Mouse (Mus musculus): Measurements from ENCODE around the gene Ubqln4. TPM values are rescaled to one million over a fixed set of nuclear protein-coding genes. Genes with fewer than 3 reads are reported as not detected.
A peak's percentile ranks its signal among the peaks of the same experiment; 100 is the strongest.

Ubqln4 gene
- polyA plus RNA-seq, 1 experiment from 2014 or later = 47.6 TPM

GRCm38 (mm10) chr3:88555069-88555605 is 1.6 kb downstream of the Ubqln4 start:
- no peak overlapping the region; the same call in 1 of the 2 replicates for H3K4me2 ChIP-seq (replicated peaks)
- no peaks in the 10 kb centered on the region for H3K9me3 ChIP-seq (replicated peaks)
- WGBS = 84% methylated on average over 5 of the region's 5 CpGs
- H3K27me3 ChIP-seq = no peaks in the 10 kb centered on the region
- H3K27ac ChIP-seq (replicated peaks) = no peak overlapping the region
- H3K36me3 ChIP-seq = peaks cover 47% of the 10 kb centered on the region
- H3K4me3 ChIP-seq (replicated peaks) = no peak overlapping the region
- no peak overlapping the region for H3K9ac ChIP-seq
- peaks cover 31% of the 10 kb centered on the region for H3K4me1 ChIP-seq
- ATAC-seq (ENCODE audit: insufficient number of reproducible peaks, low FRiP score, low TSS enrichment, low read depth) = no peak

- no peak for ATAC-seq (ENCODE audit: insufficient number of reproducible peaks, low FRiP score, low TSS enrichment, low read depth)
- H3K4me3 ChIP-seq (replicated peaks) = no peak overlapping the region
- no peaks in the 10 kb centered on the region for H3K9me3 ChIP-seq (replicated peaks)
- H3K4me2 ChIP-seq (replicated peaks) = no peak overlapping the region
- no peaks in the 10 kb centered on the region for H3K27me3 ChIP-seq
- 91% methylated on average over 6 of the region's 6 CpGs for WGBS
- H3K9ac ChIP-seq = no peak overlapping the region
- H3K36me3 ChIP-seq = peaks cover 53% of the 10 kb centered on the region
- H3K4me1 ChIP-seq = peaks cover 29% of the 10 kb centered on the region
- no peak overlapping the region for H3K27ac ChIP-seq (replicated peaks)
Observed at GRCm38 (mm10) chr3:88555731-88556130, 2.2 kb downstream of the Ubqln4 start.

- H3K36me3 ChIP-seq = peaks cover 59% of the 10 kb centered on the region
- H3K9ac ChIP-seq = no peak overlapping the region
- H3K9me3 ChIP-seq (replicated peaks) = no peaks in the 10 kb centered on the region
- WGBS = 89% methylated on average over 8 of the region's 8 CpGs
- no peak overlapping the region for H3K4me3 ChIP-seq (replicated peaks)
- no peak for ATAC-seq (ENCODE audit: insufficient number of reproducible peaks, low FRiP score, low TSS enrichment, low read depth)
- H3K4me2 ChIP-seq (replicated peaks) = no peak overlapping the region
- H3K27ac ChIP-seq (replicated peaks) = no peak overlapping the region
- H3K4me1 ChIP-seq = peaks cover 20% of the 10 kb centered on the region
- no peaks in the 10 kb centered on the region for H3K27me3 ChIP-seq
Observed at GRCm38 (mm10) chr3:88556616-88557015, 3.1 kb downstream of the Ubqln4 start.

- Histone ChIP-seq H3K9me3 (replicated peaks) (no peaks in the 10 kb centered on the region), H3K27me3 (no peaks in the 10 kb centered on the region), H3K4me2 (replicated peaks) (no peak overlapping the region), H3K4me3 (replicated peaks) (no peak overlapping the region), H3K27ac (replicated peaks) (no peak overlapping the region), H3K36me3 (peaks cover 85% of the 10 kb centered on the region), H3K4me1 (peaks cover 6% of the 10 kb centered on the region), H3K9ac (no peak overlapping the region)
- 93% methylated on average over 9 of the region's 9 CpGs for WGBS
- no peak for ATAC-seq (ENCODE audit: insufficient number of reproducible peaks, low FRiP score, low TSS enrichment, low read depth)
Observed at GRCm38 (mm10) chr3:88559596-88559995, 6.0 kb downstream of the Ubqln4 start.

GRCm38 (mm10) chr3:88561989-88562388 is 8.4 kb downstream of the Ubqln4 start:
- Histone ChIP-seq H3K9ac (no peak overlapping the region), H3K4me1 (no peaks in the 10 kb centered on the region), H3K4me3 (replicated peaks) (no peak overlapping the region), H3K36me3 (peaks cover 93% of the 10 kb centered on the region), H3K27ac (replicated peaks) (no peak overlapping the region), H3K9me3 (replicated peaks) (no peaks in the 10 kb centered on the region), H3K27me3 (no peaks in the 10 kb centered on the region), H3K4me2 (replicated peaks) (no peak overlapping the region)
- ATAC-seq (ENCODE audit: insufficient number of reproducible peaks, low FRiP score, low TSS enrichment, low read depth) = 0 out of 2 replicates have a peak, but pooled peaks have one; percentile 6
- 75% methylated on average over 4 of the region's 4 CpGs for WGBS

DNA sequence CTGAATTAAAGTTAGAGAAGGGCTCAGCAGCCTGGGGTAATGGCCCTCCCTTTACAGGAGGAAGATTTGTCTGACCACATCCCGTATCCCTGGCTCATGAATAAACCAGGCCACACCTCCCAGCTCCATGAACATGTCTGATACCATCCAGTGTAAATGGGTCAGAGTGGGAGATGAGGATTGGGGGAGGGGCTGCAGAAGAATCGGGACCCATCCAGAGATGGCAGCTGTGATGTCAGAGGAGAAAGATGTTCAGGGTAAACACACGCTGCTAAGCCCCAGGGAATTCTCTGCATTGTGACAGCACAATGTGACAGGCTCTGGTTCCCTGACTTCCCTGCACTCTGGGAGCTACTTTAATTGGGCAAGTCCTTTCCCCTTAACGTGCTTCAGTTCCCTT is 9.9 kb downstream of the Ubqln4 start:
- no peak for ATAC-seq (ENCODE audit: insufficient number of reproducible peaks, low FRiP score, low TSS enrichment, low read depth)
- no peaks in the 10 kb centered on the region for H3K9me3 ChIP-seq (replicated peaks)

GRCm38 (mm10) chr3:88563966-88564365 is 10.4 kb downstream of the Ubqln4 start:
- no peak overlapping the region for H3K4me2 ChIP-seq (replicated peaks)
- no peak overlapping the region for H3K9ac ChIP-seq
- peaks cover 94% of the 10 kb centered on the region for H3K36me3 ChIP-seq
- H3K9me3 ChIP-seq (replicated peaks) = no peaks in the 10 kb centered on the region
- no peaks in the 10 kb centered on the region for H3K4me1 ChIP-seq
- no peak overlapping the region for H3K4me3 ChIP-seq (replicated peaks)
- 86% methylated on average over 7 of the region's 7 CpGs for WGBS
- no peak for ATAC-seq (ENCODE audit: insufficient number of reproducible peaks, low FRiP score, low TSS enrichment, low read depth)
- no peaks in the 10 kb centered on the region for H3K27me3 ChIP-seq
- H3K27ac ChIP-seq (replicated peaks) = 0 out of 2 replicates have a peak overlapping the region, but pooled peaks have one; percentile 31

More for the DNA sequence above, 9.9 kb downstream of the Ubqln4 start:
- peaks cover 94% of the 10 kb centered on the region for H3K36me3 ChIP-seq
- H3K4me1 ChIP-seq = no peaks in the 10 kb centered on the region
- no peaks in the 10 kb centered on the region for H3K27me3 ChIP-seq
- 69% methylated on average over 4 of the region's 4 CpGs for WGBS
- no peak overlapping the region for H3K4me2 ChIP-seq (replicated peaks)
- no peak overlapping the region for H3K9ac ChIP-seq
- 0 out of 2 replicates have a peak overlapping the region, but pooled peaks have one; percentile 31 for H3K27ac ChIP-seq (replicated peaks)
- H3K4me3 ChIP-seq (replicated peaks) = no peak overlapping the region

DNA sequence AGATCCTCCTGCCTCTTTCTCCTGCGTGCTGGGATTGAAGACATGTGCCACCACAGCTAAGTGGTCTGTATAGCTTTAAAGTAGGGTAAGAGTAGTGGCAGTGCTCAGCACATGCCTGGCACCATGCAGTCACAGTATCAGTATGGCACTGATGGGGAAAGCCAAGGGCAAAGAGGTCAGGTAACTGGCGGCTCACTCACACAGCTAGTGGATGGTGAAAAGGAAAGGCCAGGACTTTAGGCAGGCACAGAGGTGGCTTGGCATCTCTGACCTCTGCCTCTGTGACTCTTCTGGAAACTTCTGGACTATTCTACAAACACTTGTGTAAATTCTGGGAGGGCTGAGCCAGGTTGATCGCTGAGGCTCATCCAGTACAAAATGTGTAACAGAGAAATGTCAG is 12.6 kb downstream of the Ubqln4 start:
- Histone ChIP-seq H3K27me3 (no peaks in the 10 kb centered on the region), H3K4me1 (no peaks in the 10 kb centered on the region), H3K4me2 (replicated peaks) (no peak overlapping the region), H3K9me3 (replicated peaks) (no peaks in the 10 kb centered on the region), H3K27ac (replicated peaks) (no peak overlapping the region), H3K9ac (no peak overlapping the region), H3K36me3 (peaks cover 88% of the 10 kb centered on the region), H3K4me3 (replicated peaks) (no peak overlapping the region)
- ATAC-seq (ENCODE audit: insufficient number of reproducible peaks, low FRiP score, low TSS enrichment, low read depth) = no peak
- WGBS = 88% methylated on average over 3 of the region's 3 CpGs

DNA sequence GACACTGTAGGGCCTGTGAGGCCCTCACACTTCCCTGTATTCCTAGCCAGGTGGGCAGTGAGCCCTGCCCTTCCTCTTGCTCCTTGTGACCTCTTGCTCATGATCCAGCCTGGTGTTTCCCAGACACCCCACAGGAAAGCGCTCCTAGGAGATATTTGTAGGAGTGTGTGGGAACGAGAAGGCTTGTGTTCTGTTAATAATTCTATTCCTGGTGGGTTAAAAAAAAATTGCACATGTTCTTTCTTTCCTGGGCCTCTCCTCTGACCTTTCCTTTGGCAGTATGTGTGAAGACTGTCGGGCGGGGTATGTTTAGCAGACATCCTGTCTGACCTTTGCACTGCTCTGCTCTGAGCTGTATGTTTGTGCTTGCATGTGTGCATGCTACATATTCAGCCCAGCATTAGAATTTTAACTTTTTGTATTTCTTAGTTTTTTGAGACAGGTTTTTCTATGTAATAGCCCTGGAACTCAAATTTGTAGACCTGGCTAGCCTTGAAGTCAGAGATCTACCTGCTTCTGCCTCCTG is 13.0 kb downstream of the Ubqln4 start:
- H3K27ac ChIP-seq (replicated peaks) = no peak overlapping the region
- peaks cover 85% of the 10 kb centered on the region for H3K36me3 ChIP-seq
- no peak overlapping the region for H3K4me2 ChIP-seq (replicated peaks)
- ATAC-seq (ENCODE audit: insufficient number of reproducible peaks, low FRiP score, low TSS enrichment, low read depth) = no peak
- no peaks in the 10 kb centered on the region for H3K27me3 ChIP-seq
- H3K4me1 ChIP-seq = no peaks in the 10 kb centered on the region
- 77% methylated on average over 4 of the region's 4 CpGs for WGBS
- no peaks in the 10 kb centered on the region for H3K9me3 ChIP-seq (replicated peaks)
- H3K9ac ChIP-seq = no peak overlapping the region
- no peak overlapping the region for H3K4me3 ChIP-seq (replicated peaks)

- 88% methylated on average over 6 of the region's 6 CpGs for WGBS
- Histone ChIP-seq H3K27ac (replicated peaks) (no peak overlapping the region), H3K9ac (no peak overlapping the region), H3K27me3 (no peaks in the 10 kb centered on the region), H3K9me3 (replicated peaks) (no peaks in the 10 kb centered on the region), H3K36me3 (peaks cover 75% of the 10 kb centered on the region), H3K4me3 (replicated peaks) (no peak overlapping the region), H3K4me1 (no peaks in the 10 kb centered on the region), H3K4me2 (replicated peaks) (no peak overlapping the region)
- no peak for ATAC-seq (ENCODE audit: insufficient number of reproducible peaks, low FRiP score, low TSS enrichment, low read depth)
Observed at GRCm38 (mm10) chr3:88567892-88568291, 14.3 kb downstream of the Ubqln4 start.

DNA sequence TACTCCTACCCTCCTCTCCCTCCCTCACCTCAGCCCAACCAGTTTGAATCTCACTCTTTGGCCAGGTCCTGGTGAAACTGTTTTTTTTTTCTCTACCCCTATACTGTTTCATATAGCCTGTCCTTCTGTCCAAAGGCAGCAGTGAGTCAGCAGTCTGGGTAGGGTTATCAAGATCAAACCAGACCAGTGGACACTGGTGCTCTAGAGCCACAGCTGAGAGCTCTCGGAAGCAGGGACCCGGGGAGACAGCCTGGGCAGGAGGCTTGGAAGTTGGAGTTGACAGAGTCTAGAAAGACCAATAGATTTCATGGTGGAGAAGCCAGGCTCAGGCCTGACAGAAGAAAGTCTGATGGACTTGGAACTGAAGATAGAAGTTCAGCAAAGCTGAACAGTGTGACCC is 15.1 kb downstream of the Ubqln4 start:
- H3K27me3 ChIP-seq = no peaks in the 10 kb centered on the region
- no peak overlapping the region for H3K4me3 ChIP-seq (replicated peaks)
- H3K9ac ChIP-seq = no peak overlapping the region
- H3K4me1 ChIP-seq = no peaks in the 10 kb centered on the region
- H3K4me2 ChIP-seq (replicated peaks) = no peak overlapping the region
- no peak for ATAC-seq (ENCODE audit: insufficient number of reproducible peaks, low FRiP score, low TSS enrichment, low read depth)
- WGBS = 97% methylated on average over 2 of the region's 2 CpGs
- peaks cover 69% of the 10 kb centered on the region for H3K36me3 ChIP-seq
- no peak overlapping the region for H3K27ac ChIP-seq (replicated peaks)
- no peaks in the 10 kb centered on the region for H3K9me3 ChIP-seq (replicated peaks)

GRCm38 (mm10) chr3:88569093-88569492 is 15.5 kb downstream of the Ubqln4 start:
- WGBS = 95% methylated on average over 2 of the region's 2 CpGs
- Histone ChIP-seq H3K4me1 (no peaks in the 10 kb centered on the region), H3K4me3 (replicated peaks) (no peak overlapping the region), H3K9ac (no peak overlapping the region), H3K36me3 (peaks cover 64% of the 10 kb centered on the region), H3K27ac (replicated peaks) (no peak overlapping the region), H3K9me3 (replicated peaks) (no peaks in the 10 kb centered on the region), H3K4me2 (replicated peaks) (no peak overlapping the region), H3K27me3 (no peaks in the 10 kb centered on the region)
- ATAC-seq (ENCODE audit: insufficient number of reproducible peaks, low FRiP score, low TSS enrichment, low read depth) = no peak

Measured in embryonic facial prominence, embryonic 15.5 days (tissue).